Mouse (Mus musculus): ENCODE data around the gene Myo18a.

- TF ChIP-seq CTCF (IDR thresholded peaks at IDR 0.05; ENCODE audit: borderline replicate concordance, extremely low read depth, insufficient read depth, insufficient read length) (no peak), POLR2A (IDR thresholded peaks at IDR 0.05; ENCODE audit: borderline replicate concordance, extremely low read depth, insufficient read depth, insufficient read length, poor library complexity, severe bottlenecking) (no peak)
These were observed 47.0 kb downstream of the Myo18a start for GRCm38 (mm10) chr11:77810018-77810417.
